Mouse (Mus musculus): ENCODE measurements at regions not wholly inside any gene's neighbourhood (a gene's known extent, or its start where the extent isn't known, plus 50 kb on each side); places are given as distances from the start of the nearest gene placed in this dataset.

- Histone ChIP-seq H3K27me3 (replicated peaks; ENCODE audit: control insufficient read depth, insufficient read depth, low read length) (no peaks in the 10 kb centered on the region), H3K4me1 (replicated peaks; ENCODE audit: control insufficient read depth, insufficient read depth, low read length) (no peaks in the 10 kb centered on the region), H3K36me3 (ENCODE audit: control insufficient read depth, insufficient read depth, low read length) (no peaks in the 10 kb centered on the region), H3K9me3 (ENCODE audit: control insufficient read depth, low read length) (no peaks in the 10 kb centered on the region), H3K4me3 (ENCODE audit: low read depth, low read length) (no peak overlapping the region), H3K27ac (ENCODE audit: low read depth, low read length) (no peak overlapping the region), H3K4me2 (no peak overlapping the region), H3K9ac (ENCODE audit: low read depth, low read length) (no peak overlapping the region)
- ATAC-seq (replicated peaks; ENCODE audit: low FRiP score) (no peak), DNase-seq (ENCODE audit: low spot score) (no peak)
- 76% methylated on average over 2 of the region's 2 CpGs for WGBS
Observed at GRCm38 (mm10) chr2:179033171-179033570, 409.1 kb upstream of the Cdh4 start.

GRCm38 (mm10) chr2:179035446-179035845 is 406.8 kb upstream of the Cdh4 start:
- DNase-seq (ENCODE audit: low spot score): no peak
- Histone ChIP-seq H3K4me1 (replicated peaks; ENCODE audit: control insufficient read depth, insufficient read depth, low read length) (no peaks in the 10 kb centered on the region), H3K27me3 (replicated peaks; ENCODE audit: control insufficient read depth, insufficient read depth, low read length) (no peaks in the 10 kb centered on the region), H3K4me3 (ENCODE audit: low read depth, low read length) (no peak overlapping the region), H3K9me3 (ENCODE audit: control insufficient read depth, low read length) (no peaks in the 10 kb centered on the region), H3K9ac (ENCODE audit: low read depth, low read length) (no peak overlapping the region), H3K36me3 (ENCODE audit: control insufficient read depth, insufficient read depth, low read length) (no peaks in the 10 kb centered on the region), H3K27ac (ENCODE audit: low read depth, low read length) (no peak overlapping the region), H3K4me2 (no peak overlapping the region)
- ATAC-seq (replicated peaks; ENCODE audit: low FRiP score): no peak
- whole genome bisulfite sequencing: 78% methylated on average over 6 of the region's 6 CpGs

- Histone ChIP-seq H3K9ac (ENCODE audit: low read depth, low read length) (no peak overlapping the region), H3K27ac (ENCODE audit: low read depth, low read length) (no peak overlapping the region), H3K4me2 (no peak overlapping the region), H3K27me3 (replicated peaks; ENCODE audit: control insufficient read depth, insufficient read depth, low read length) (no peaks in the 10 kb centered on the region), H3K9me3 (ENCODE audit: control insufficient read depth, low read length) (no peaks in the 10 kb centered on the region), H3K4me3 (ENCODE audit: low read depth, low read length) (no peak overlapping the region), H3K4me1 (replicated peaks; ENCODE audit: control insufficient read depth, insufficient read depth, low read length) (no peaks in the 10 kb centered on the region), H3K36me3 (ENCODE audit: control insufficient read depth, insufficient read depth, low read length) (no peaks in the 10 kb centered on the region)
- ATAC-seq (replicated peaks; ENCODE audit: low FRiP score) (no peak), DNase-seq (ENCODE audit: low spot score) (no peak)
- 47% methylated on average over 2 of the region's 2 CpGs for WGBS
Observed at GRCm38 (mm10) chr2:179039697-179040096, 402.5 kb upstream of the Cdh4 start.

- no peak for ATAC-seq (replicated peaks; ENCODE audit: low FRiP score)
Observed at GRCm38 (mm10) chr2:179043671-179044070, 398.6 kb upstream of the Cdh4 start.

GRCm38 (mm10) chr2:179045361-179045760 is 396.9 kb upstream of the Cdh4 start:
- no peak overlapping the region for H3K4me2 ChIP-seq
- no peaks in the 10 kb centered on the region for H3K9me3 ChIP-seq (ENCODE audit: control insufficient read depth, low read length)
- no peaks in the 10 kb centered on the region for H3K4me1 ChIP-seq (replicated peaks; ENCODE audit: control insufficient read depth, insufficient read depth, low read length)
- no peaks in the 10 kb centered on the region for H3K36me3 ChIP-seq (ENCODE audit: control insufficient read depth, insufficient read depth, low read length)
- H3K27ac ChIP-seq (ENCODE audit: low read depth, low read length): no peak overlapping the region
- no peak for ATAC-seq (replicated peaks; ENCODE audit: low FRiP score)
- H3K4me3 ChIP-seq (ENCODE audit: low read depth, low read length): no peak overlapping the region
- WGBS: 74% methylated on average over 1 of the region's 1 CpGs
- DNase-seq (ENCODE audit: low spot score): no peak
- no peak overlapping the region for H3K9ac ChIP-seq (ENCODE audit: low read depth, low read length)
- no peaks in the 10 kb centered on the region for H3K27me3 ChIP-seq (replicated peaks; ENCODE audit: control insufficient read depth, insufficient read depth, low read length)

More at GRCm38 (mm10) chr2:179043671-179044070, 398.6 kb upstream of the Cdh4 start:
- H3K9me3 ChIP-seq (ENCODE audit: control insufficient read depth, low read length): no peaks in the 10 kb centered on the region
- H3K27me3 ChIP-seq (replicated peaks; ENCODE audit: control insufficient read depth, insufficient read depth, low read length): no peaks in the 10 kb centered on the region
- no peak overlapping the region for H3K27ac ChIP-seq (ENCODE audit: low read depth, low read length)
- no peaks in the 10 kb centered on the region for H3K4me1 ChIP-seq (replicated peaks; ENCODE audit: control insufficient read depth, insufficient read depth, low read length)
- no peak overlapping the region for H3K4me2 ChIP-seq
- H3K4me3 ChIP-seq (ENCODE audit: low read depth, low read length): no peak overlapping the region
- 73% methylated on average over 4 of the region's 4 CpGs for WGBS
- H3K9ac ChIP-seq (ENCODE audit: low read depth, low read length): no peak overlapping the region
- DNase-seq (ENCODE audit: low spot score): no peak
- no peaks in the 10 kb centered on the region for H3K36me3 ChIP-seq (ENCODE audit: control insufficient read depth, insufficient read depth, low read length)

- H3K4me3 ChIP-seq (ENCODE audit: low read depth, low read length): no peak overlapping the region
- no peak for ATAC-seq (replicated peaks; ENCODE audit: low FRiP score)
Observed at GRCm38 (mm10) chr2:179054441-179054840, 387.8 kb upstream of the Cdh4 start.

GRCm38 (mm10) chr2:179064616-179065015 is 377.6 kb upstream of the Cdh4 start:
- no peak overlapping the region for H3K4me2 ChIP-seq
- H3K9me3 ChIP-seq (ENCODE audit: control insufficient read depth, low read length): no peaks in the 10 kb centered on the region
- H3K36me3 ChIP-seq (ENCODE audit: control insufficient read depth, insufficient read depth, low read length): no peaks in the 10 kb centered on the region
- H3K27ac ChIP-seq (ENCODE audit: low read depth, low read length): no peak overlapping the region
- no peak overlapping the region for H3K9ac ChIP-seq (ENCODE audit: low read depth, low read length)
- DNase-seq (ENCODE audit: low spot score) (no peak), ATAC-seq (replicated peaks; ENCODE audit: low FRiP score) (no peak)
- H3K4me1 ChIP-seq (replicated peaks; ENCODE audit: control insufficient read depth, insufficient read depth, low read length): no peaks in the 10 kb centered on the region
- WGBS: 46% methylated on average over 8 of the region's 8 CpGs
- H3K27me3 ChIP-seq (replicated peaks; ENCODE audit: control insufficient read depth, insufficient read depth, low read length): no peaks in the 10 kb centered on the region
- H3K4me3 ChIP-seq (ENCODE audit: low read depth, low read length): no peak overlapping the region

More at GRCm38 (mm10) chr2:179054441-179054840, 387.8 kb upstream of the Cdh4 start:
- H3K9me3 ChIP-seq (ENCODE audit: control insufficient read depth, low read length): no peaks in the 10 kb centered on the region
- H3K9ac ChIP-seq (ENCODE audit: low read depth, low read length): no peak overlapping the region
- H3K36me3 ChIP-seq (ENCODE audit: control insufficient read depth, insufficient read depth, low read length): no peaks in the 10 kb centered on the region
- WGBS: 77% methylated on average over 8 of the region's 8 CpGs
- H3K4me1 ChIP-seq (replicated peaks; ENCODE audit: control insufficient read depth, insufficient read depth, low read length): no peaks in the 10 kb centered on the region
- no peaks in the 10 kb centered on the region for H3K27me3 ChIP-seq (replicated peaks; ENCODE audit: control insufficient read depth, insufficient read depth, low read length)
- no peak for DNase-seq (ENCODE audit: low spot score)
- H3K4me2 ChIP-seq: no peak overlapping the region
- H3K27ac ChIP-seq (ENCODE audit: low read depth, low read length): no peak overlapping the region

GRCm38 (mm10) chr2:179069520-179069919 is 372.7 kb upstream of the Cdh4 start:
- H3K4me3 ChIP-seq (ENCODE audit: low read depth, low read length): no peak overlapping the region
- no peak for ATAC-seq (replicated peaks; ENCODE audit: low FRiP score)
- H3K4me1 ChIP-seq (replicated peaks; ENCODE audit: control insufficient read depth, insufficient read depth, low read length): no peaks in the 10 kb centered on the region
- no peak overlapping the region for H3K9ac ChIP-seq (ENCODE audit: low read depth, low read length)
- DNase-seq (ENCODE audit: low spot score): no peak
- no peaks in the 10 kb centered on the region for H3K36me3 ChIP-seq (ENCODE audit: control insufficient read depth, insufficient read depth, low read length)
- H3K9me3 ChIP-seq (ENCODE audit: control insufficient read depth, low read length): no peaks in the 10 kb centered on the region
- no peak overlapping the region for H3K27ac ChIP-seq (ENCODE audit: low read depth, low read length)
- no peak overlapping the region for H3K4me2 ChIP-seq
- no peaks in the 10 kb centered on the region for H3K27me3 ChIP-seq (replicated peaks; ENCODE audit: control insufficient read depth, insufficient read depth, low read length)
- WGBS: 81% methylated on average over 6 of the region's 6 CpGs

GRCm38 (mm10) chr2:179070346-179070745 is 371.9 kb upstream of the Cdh4 start:
- no peak for ATAC-seq (replicated peaks; ENCODE audit: low FRiP score)
- no peak overlapping the region for H3K9ac ChIP-seq (ENCODE audit: low read depth, low read length)
- H3K9me3 ChIP-seq (ENCODE audit: control insufficient read depth, low read length): no peaks in the 10 kb centered on the region
- H3K4me2 ChIP-seq: no peak overlapping the region
- WGBS: 42% methylated on average over 1 of the region's 1 CpGs
- H3K36me3 ChIP-seq (ENCODE audit: control insufficient read depth, insufficient read depth, low read length): no peaks in the 10 kb centered on the region
- H3K27me3 ChIP-seq (replicated peaks; ENCODE audit: control insufficient read depth, insufficient read depth, low read length): no peaks in the 10 kb centered on the region
- H3K27ac ChIP-seq (ENCODE audit: low read depth, low read length): no peak overlapping the region
- no peaks in the 10 kb centered on the region for H3K4me1 ChIP-seq (replicated peaks; ENCODE audit: control insufficient read depth, insufficient read depth, low read length)
- DNase-seq (ENCODE audit: low spot score): no peak
- H3K4me3 ChIP-seq (ENCODE audit: low read depth, low read length): no peak overlapping the region

Data from liver, embryonic 11.5 days (tissue).